Mouse (Mus musculus) G1E (cell line): ENCODE measurements around the gene 1700003E16Rik.

Experiments
- CTCF ChIP-seq: IDR thresholded peaks from 2 replicates; pipeline ENCODE4 v1.5.1; 2012; ENCODE audit warnings: low read depth, low read length, inconsistent platforms, mixed read lengths
- TAL1 ChIP-seq: conservative IDR thresholded peaks from 2 replicates; pipeline ENCODE4 v1.6.1; 2012; ENCODE audit warnings: low read depth, low read length, inconsistent platforms, mixed read lengths

DNA sequence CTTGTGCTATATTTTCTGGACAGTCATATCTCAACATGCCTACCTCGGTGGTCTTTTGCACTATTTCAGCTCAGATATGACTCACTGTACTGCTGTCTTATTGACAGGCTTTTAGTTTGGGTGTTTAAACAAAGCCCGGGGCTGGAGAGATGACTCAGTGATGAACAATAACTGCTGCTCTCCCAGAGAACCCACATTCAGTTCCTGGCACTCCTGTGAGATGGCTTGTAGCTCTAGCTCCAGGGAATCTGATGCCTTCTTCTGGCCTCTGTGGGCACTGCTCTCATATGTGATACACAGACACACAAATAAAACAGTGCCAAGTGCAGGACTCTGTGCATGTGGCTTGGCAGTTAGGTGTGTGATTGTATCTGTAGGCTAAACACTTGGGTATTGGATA is 11.0 kb upstream of the 1700003E16Rik start:
- TF ChIP-seq CTCF (no peak), TAL1 (no peak)
